Mouse (Mus musculus) kidney, postnatal 0 days (tissue): ENCODE results near the gene Tas2r126. TPM values are rescaled to one million over a fixed set of nuclear protein-coding genes. Genes with fewer than 3 reads are reported as not detected.
"Not testable (repeated sequence)": the region's sequence is repeated elsewhere in the genome, so short reads cannot be mapped to it uniquely, and the experiment has no call there.

Source experiments
- ATAC-seq: fragments of 200-750 bp; cut with Nextera tagmentation; replicated peaks from 2 replicates; pipeline ENCODE4 v1.8.0; 2017; ENCODE audit warnings: low read depth, moderate number of reproducible peaks, moderate TSS enrichment, moderate library complexity; ENCODE audit not compliant: low FRiP score
- DNase-seq: peaks from one replicate; pipeline ENCODE4 v3.0.0-alpha.2; 2016; ENCODE audit warnings: low spot score
- H3K27ac ChIP-seq: fragments of 300-500 bp; sonication (generic); 2 replicates; pipeline ENCODE4 v1.5.1; 2014; ENCODE audit warnings: mild to moderate bottlenecking
- H3K27me3 ChIP-seq: fragments of 300-500 bp; sonication (generic); 2 replicates; pipeline ENCODE4 v1.6.1; 2014; ENCODE audit warnings: low read length, mixed read lengths; ENCODE audit not compliant: insufficient read depth
- H3K36me3 ChIP-seq: fragments of 300-500 bp; sonication (generic); 2 replicates; pipeline ENCODE4 v1.6.1; 2014; ENCODE audit warnings: low read length, mixed read lengths; ENCODE audit not compliant: insufficient read depth
- H3K4me1 ChIP-seq: fragments of 300-500 bp; sonication (generic); replicated peaks from 2 replicates; pipeline ENCODE4 v1.6.1; 2014; ENCODE audit warnings: antibody characterized with exemption, low read length, mixed read lengths; ENCODE audit not compliant: insufficient read depth
- H3K4me2 ChIP-seq: fragments of 300-500 bp; sonication (generic); 2 replicates; pipeline ENCODE4 v1.6.1; 2014; ENCODE audit warnings: mild to moderate bottlenecking, low read length, moderate library complexity, mixed read lengths
- H3K4me3 ChIP-seq: fragments of 300-500 bp; sonication (generic); replicated peaks from 2 replicates; pipeline ENCODE4 v1.5.1; 2014; ENCODE audit warnings: low read depth, low read length
- H3K9ac ChIP-seq: fragments of 300-500 bp; sonication (generic); 2 replicates; pipeline ENCODE4 v1.6.1; 2014; ENCODE audit warnings: low read depth, low read length
- H3K9me3 ChIP-seq: fragments of 300-500 bp; sonication (generic); replicated peaks from 2 replicates; pipeline ENCODE4 v1.6.1; 2016; ENCODE audit warnings: low read length, inconsistent platforms, mixed read lengths
- CTCF ChIP-seq: IDR thresholded peaks from 2 replicates; pipeline ENCODE4 v1.5.1; 2016; ENCODE audit warnings: antibody characterized with exemption, low read depth, mild to moderate bottlenecking, moderate library complexity
- WGBS: fragments of 180-500 bp; shearing (Covaris S2); extraction: QIAGEN DNeasy Blood & Tissue Kit; methylation state at CpG from one replicate; pipeline ENCODE4 v1.1.7; 2014; 5-methylcytosine and 5-hydroxymethylcytosine counted together
- polyA plus RNA-seq: library from polyadenylated mRNA; unstranded; fragments of >200 nt; fragmentation: Nextera tagmentation; extraction: Ambion mirVana; gene quantifications from 2 replicates; pipeline ENCODE4 v1.2.1, GENCODE M21; 2015

Tas2r126 gene
- polyA plus RNA-seq, 1 experiment from 2014 or later, result not detected

DNA sequence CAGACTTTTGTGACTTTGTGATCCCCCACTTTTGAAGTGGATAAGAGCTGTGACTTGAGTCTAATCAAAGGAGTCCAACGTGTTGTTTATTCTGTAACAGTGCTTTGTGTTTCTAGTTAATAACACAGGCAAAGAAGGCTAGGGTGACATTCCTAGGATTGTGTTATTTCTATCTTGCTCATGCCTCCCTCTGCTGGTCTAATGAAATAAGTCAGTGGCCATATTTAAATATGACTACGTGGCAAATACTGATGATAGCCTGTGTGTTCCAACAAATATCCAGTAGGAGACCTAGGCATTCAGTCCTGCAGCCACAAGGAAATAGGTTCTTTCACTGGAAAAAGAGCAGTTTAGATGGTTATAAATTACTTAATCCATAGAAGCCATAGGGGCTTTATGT is 781 bp upstream of the Tas2r126 start:
- peak; percentile 57 for TF ChIP-seq CTCF
- no peak overlapping the region for H3K27ac ChIP-seq
- H3K9ac ChIP-seq, result no peak overlapping the region
- no peak overlapping the region for H3K4me3 ChIP-seq
- no peak for ATAC-seq
- WGBS, result 58% methylated on average over 2 of the region's 2 CpGs
- no peaks in the 10 kb centered on the region for H3K27me3 ChIP-seq
- H3K4me1 ChIP-seq, result no peaks in the 10 kb centered on the region
- H3K9me3 ChIP-seq, result no peaks in the 10 kb centered on the region
- H3K4me2 ChIP-seq, result no peak overlapping the region
- no peaks in the 10 kb centered on the region for H3K36me3 ChIP-seq
- DNase-seq, result peak; percentile 36

- H3K9me3 ChIP-seq, result no peaks in the 10 kb centered on the region
- no peaks in the 10 kb centered on the region for H3K36me3 ChIP-seq
- H3K27ac ChIP-seq, result no peak overlapping the region
- 73% methylated on average over 2 of the region's 2 CpGs for WGBS
- no peak overlapping the region for H3K4me3 ChIP-seq
- no peak for ATAC-seq
- TF ChIP-seq CTCF, result no peak
- H3K27me3 ChIP-seq, result no peaks in the 10 kb centered on the region
- no peak overlapping the region for H3K9ac ChIP-seq
- H3K4me2 ChIP-seq, result no peak overlapping the region
- DNase-seq, result no peak
- no peaks in the 10 kb centered on the region for H3K4me1 ChIP-seq
Observed at GRCm38 (mm10) chr6:42435490-42435889, 1.2 kb downstream of the Tas2r126 start.

DNA sequence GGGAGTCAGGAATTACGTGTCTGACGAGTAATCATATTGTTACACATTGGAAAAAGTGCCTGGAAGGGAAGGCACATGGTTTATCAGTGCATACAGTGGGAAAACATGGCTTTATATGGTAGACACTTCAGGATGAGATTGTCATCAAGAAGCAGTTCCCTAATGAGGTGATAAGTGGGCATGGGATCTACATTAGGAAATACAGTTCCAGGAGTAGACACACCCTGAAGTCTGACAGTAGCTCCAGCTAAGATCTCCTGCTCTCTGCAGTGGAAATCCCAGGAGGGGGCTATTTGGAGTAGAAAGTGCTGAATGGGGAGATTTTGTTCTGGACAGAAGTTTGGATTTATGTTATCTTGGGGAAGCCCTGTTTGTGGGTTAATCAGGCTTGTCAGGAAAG is 7.1 kb downstream of the Tas2r126 start:
- Histone ChIP-seq H3K27ac (no peak overlapping the region), H3K27me3 (no peaks in the 10 kb centered on the region), H3K9ac (no peak overlapping the region), H3K4me1 (no peaks in the 10 kb centered on the region), H3K4me3 (no peak overlapping the region), H3K36me3 (no peaks in the 10 kb centered on the region), H3K9me3 (no peaks in the 10 kb centered on the region), H3K4me2 (no peak overlapping the region)
- DNase-seq, result no peak
- no peak for TF ChIP-seq CTCF
- no peak for ATAC-seq
- WGBS, result 58% methylated on average over 2 of the region's 2 CpGs

DNA sequence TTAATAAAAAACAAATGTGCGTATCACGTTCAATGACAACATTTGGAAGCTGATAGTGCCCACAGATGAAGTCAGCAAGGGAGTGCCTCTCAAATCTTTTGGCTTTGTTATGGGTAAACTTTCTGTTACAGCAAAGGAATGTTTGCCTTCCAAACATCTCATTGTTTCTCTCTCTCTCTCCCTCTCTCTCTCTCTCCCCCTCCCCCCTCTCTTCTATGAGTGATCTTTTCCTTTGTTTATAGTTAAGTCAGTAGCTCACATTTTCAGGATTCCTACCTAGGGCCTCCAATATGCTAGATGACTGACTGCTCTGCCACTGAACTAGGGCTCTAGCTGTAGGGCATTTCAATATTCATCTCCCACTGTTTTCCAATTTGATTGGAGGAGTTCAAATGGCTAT is 10.2 kb downstream of the Tas2r126 start:
- 63% methylated on average over 2 of the region's 2 CpGs for WGBS
- H3K4me1 ChIP-seq, result no peaks in the 10 kb centered on the region
- H3K27me3 ChIP-seq, result no peaks in the 10 kb centered on the region
- H3K9ac ChIP-seq, result no peak overlapping the region
- ATAC-seq (no peak), DNase-seq (no peak)
- no peaks in the 10 kb centered on the region for H3K36me3 ChIP-seq
- no peaks in the 10 kb centered on the region for H3K9me3 ChIP-seq
- no peak overlapping the region for H3K4me3 ChIP-seq
- no peak overlapping the region for H3K4me2 ChIP-seq
- no peak overlapping the region for H3K27ac ChIP-seq
- no peak for TF ChIP-seq CTCF

DNA sequence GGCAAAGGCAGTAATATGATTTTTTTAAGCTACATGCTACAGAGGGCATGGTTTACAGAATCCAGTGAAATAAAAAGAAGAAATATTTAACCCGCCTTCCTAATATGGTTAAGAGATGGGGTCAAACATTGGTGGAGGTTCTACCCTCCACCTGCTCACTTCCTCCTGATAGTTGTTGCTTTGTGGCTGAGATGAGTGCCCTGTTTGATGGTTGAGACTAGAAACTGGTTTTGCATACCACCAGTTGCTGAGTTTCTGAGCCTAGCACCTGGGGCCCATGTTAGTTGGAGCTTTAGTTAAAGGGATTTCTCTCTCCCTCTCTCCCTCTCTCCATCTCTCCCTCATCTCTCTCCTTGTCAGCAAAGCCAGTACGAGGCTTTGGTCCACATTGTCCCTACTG is 13.0 kb downstream of the Tas2r126 start:
- DNase-seq, result no peak
- Histone ChIP-seq H3K4me2 (no peak overlapping the region), H3K36me3 (no peaks in the 10 kb centered on the region), H3K9me3 (no peaks in the 10 kb centered on the region), H3K9ac (no peak overlapping the region), H3K4me3 (no peak overlapping the region), H3K27me3 (no peaks in the 10 kb centered on the region), H3K4me1 (no peaks in the 10 kb centered on the region), H3K27ac (no peak overlapping the region)
- 69% methylated on average over 2 of the region's 2 CpGs for WGBS
- no peak for ATAC-seq
- TF ChIP-seq CTCF, result no peak

GRCm38 (mm10) chr6:42465096-42465495 is 30.8 kb downstream of the Tas2r126 start, which contains the start of gene Olfr458:
Gene Olfr458, minus strand, starts transcription at chr6:42465196.
- TF ChIP-seq CTCF, result no peak
- DNase-seq (no peak), ATAC-seq (no peak)
- Histone ChIP-seq H3K4me3 (no peak within 1 kb of the TSS), H3K9me3 (no peaks in the 10 kb centered on the region), H3K4me2 (no peak within 1 kb of the TSS), H3K27me3 (no peaks in the 10 kb centered on the region), H3K4me1 (no peaks in the 10 kb centered on the region), H3K27ac (no peak within 1 kb of the TSS), H3K9ac (no peak within 1 kb of the TSS), H3K36me3 (no peaks in the 10 kb centered on the region)
- WGBS, result 85% methylated on average over 1 of the region's 1 CpGs

GRCm38 (mm10) chr6:42470542-42470941 is 36.2 kb downstream of the Tas2r126 start:
- Histone ChIP-seq H3K27ac (no peak overlapping the region), H3K4me2 (no peak overlapping the region), H3K4me3 (no peak overlapping the region), H3K9me3 (no peaks in the 10 kb centered on the region), H3K4me1 (no peaks in the 10 kb centered on the region), H3K9ac (no peak overlapping the region), H3K27me3 (no peaks in the 10 kb centered on the region), H3K36me3 (no peaks in the 10 kb centered on the region)
- WGBS, result 75% methylated on average over 4 of the region's 4 CpGs
- DNase-seq, result no peak
- no peak for ATAC-seq
- no peak for TF ChIP-seq CTCF

DNA sequence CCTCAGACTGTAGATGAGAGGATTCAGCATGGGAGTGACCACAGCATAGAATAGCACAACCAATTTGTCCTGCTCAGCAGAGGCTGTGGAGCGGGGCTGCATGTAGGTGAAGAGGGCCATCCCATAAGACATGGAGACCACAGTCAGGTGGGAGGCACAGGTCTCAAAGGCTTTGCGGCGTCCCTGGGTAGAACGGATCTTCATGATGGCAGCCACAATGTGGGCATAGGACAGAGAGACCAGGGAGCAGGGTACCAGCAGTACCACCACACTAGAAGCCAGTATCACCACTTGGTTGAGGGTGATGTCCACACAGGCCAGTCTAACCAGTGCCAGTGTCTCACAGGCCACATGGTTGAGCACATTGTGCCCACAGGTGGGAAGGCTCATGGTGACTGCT is 37.0 kb downstream of the Tas2r126 start:
- ATAC-seq, H3K36me3 ChIP-seq, H3K4me2 ChIP-seq, DNase-seq, H3K4me1 ChIP-seq, H3K9ac ChIP-seq, H3K27ac ChIP-seq, H3K27me3 ChIP-seq, H3K4me3 ChIP-seq, H3K9me3 ChIP-seq: not testable (repeated sequence)
- WGBS, result 95% methylated on average over 4 of the region's 4 CpGs
